Comparison of ENCODE assay signal across 17 mouse cellular contexts in genomic region chr16:73035210-73035985, GRCm38 (mm10).
DNase-seq lines count a peak whose midpoint lies in the region; ATAC-seq and TF ChIP-seq lines count a peak whose summit lies in the region.
"Had no signal": no experiment of that assay in that cellular context is flagged by ENCODE, and none has a peak within 500 bp of the region (broad histone marks: within the 10 kb centered on the region; RNA-seq: fewer than 3 reads in every experiment).

No protein-coding gene starts in this region.

- no peak for ATAC-seq in kidney, embryonic 16.5 days (ENCODE audit: low FRiP score, low TSS enrichment)
- ATAC-seq: forebrain, embryonic 14.5 days; liver, postnatal 0 days had no signal

- intact Hi-C loops in heart, postnatal 36 days (cut with DNase I), result no loop called here

- TF ChIP-seq CTCF in kidney, adult 2 months (conservative IDR thresholded peaks at IDR 0.05; ENCODE audit: insufficient read depth, insufficient read length, low read depth, low read length), result no peak

- WGBS in kidney, adult 2 months, result 74% methylated on average over 20 of the region's 20 CpGs
- 81% methylated on average over 20 of the region's 20 CpGs for WGBS in kidney, embryonic 16.5 days

- H3K36me3 ChIP-seq in kidney, adult 2 months (ENCODE audit: control insufficient read depth, insufficient read depth, low read length), result no peaks in the 10 kb centered on the region
- peaks cover 6% of the 10 kb centered on the region; the same call in 1 of the 2 replicates for H3K36me3 ChIP-seq in kidney, embryonic 16.5 days (ENCODE audit: insufficient read depth, low read length)

- H3K9me3 ChIP-seq in kidney, embryonic 16.5 days (ENCODE audit: low read length), result no peaks in the 10 kb centered on the region
- H3K9me3 ChIP-seq: limb, embryonic 15.5 days had no signal

- H3K4me1 ChIP-seq in kidney, adult 2 months (ENCODE audit: control insufficient read depth, insufficient read depth, low read length), result no peaks in the 10 kb centered on the region
- no peaks in the 10 kb centered on the region for H3K4me1 ChIP-seq in kidney, embryonic 16.5 days (ENCODE audit: insufficient read depth, low read length)
- H3K4me1 ChIP-seq: limb, embryonic 15.5 days had no signal

- no peak overlapping the region for H3K4me3 ChIP-seq in kidney, adult 2 months (ENCODE audit: insufficient read depth, low read depth, low read length)
- H3K4me3 ChIP-seq in kidney, embryonic 16.5 days (ENCODE audit: low read length), result no peak overlapping the region
- H3K4me3 ChIP-seq: gastrocnemius, adult 2 months; limb, embryonic 15.5 days had no signal

- no peak overlapping the region for H3K4me2 ChIP-seq in kidney, embryonic 16.5 days (replicated peaks; ENCODE audit: low read depth, low read length)
- H3K4me2 ChIP-seq: limb, embryonic 15.5 days; midbrain, embryonic 11.5 days had no signal

- no peak overlapping the region for H3K9ac ChIP-seq in kidney, embryonic 16.5 days (replicated peaks; ENCODE audit: low read length)
- H3K9ac ChIP-seq: limb, embryonic 15.5 days; liver, postnatal 0 days had no signal

- TF ChIP-seq POLR2A in kidney, adult 2 months (IDR thresholded peaks at IDR 0.05; ENCODE audit: low read depth, low read length), result no peak

- no peak overlapping the region for H3K27ac ChIP-seq in kidney, adult 2 months (ENCODE audit: insufficient read depth, low read depth, low read length)
- H3K27ac ChIP-seq in kidney, embryonic 16.5 days (ENCODE audit: low read length), result no peak overlapping the region
- H3K27ac ChIP-seq: gastrocnemius, adult 2 months; kidney, postnatal 0 days; limb, embryonic 15.5 days had no signal

- DNase-seq in kidney, adult 2 months, result peak; percentile 18
- peak; percentile 90 for DNase-seq in brain, adult 2 months (ENCODE audit: low read depth, low spot score)
- DNase-seq in cerebellum, adult 8-10 months, result peak; percentile 83
- DNase-seq in layer of hippocampus, adult 9-11 months, result peak; percentile 34
- no peak for DNase-seq in heart, postnatal 36 days
- no peak for DNase-seq in lung, postnatal 25 days (ENCODE audit: low spot score)
- DNase-seq: adrenal gland, adult 2 months; gastrocnemius, adult 2 months; heart, adult 18-20 months; liver, postnatal 0 days; lung, postnatal 4 days; right cerebral cortex, postnatal 14 days had no signal

- H3K27me3 ChIP-seq in kidney, adult 2 months (replicated peaks; ENCODE audit: control insufficient read depth, insufficient read depth, low read length), result no peaks in the 10 kb centered on the region
- no peaks in the 10 kb centered on the region for H3K27me3 ChIP-seq in kidney, embryonic 16.5 days (ENCODE audit: insufficient read depth, low read length)
- H3K27me3 ChIP-seq: limb, embryonic 15.5 days had no signal

Comparison
In these comparisons a context has a peak if more than half of its experiments do, and no peak if none do; other contexts are left out.
1. DNase-seq: peak in kidney, adult 2 months (single experiment), brain, adult 2 months (single experiment), cerebellum, adult 8-10 months (single experiment) and layer of hippocampus, adult 9-11 months (single experiment); none in heart, postnatal 36 days (0 of 2) and lung, postnatal 25 days (single experiment).